Mouse (Mus musculus) kidney, postnatal 0 days (tissue): ENCODE data around the gene Vps35l. TPM values are rescaled to one million over a fixed set of nuclear protein-coding genes. Genes with fewer than 3 reads are reported as not detected.

Experiments
- ATAC-seq: fragments of 200-750 bp; cut with Nextera tagmentation; replicated peaks from 2 replicates; pipeline ENCODE4 v1.8.0; 2017; ENCODE audit warnings: low read depth, moderate number of reproducible peaks, moderate TSS enrichment, moderate library complexity; ENCODE audit not compliant: low FRiP score
- DNase-seq: peaks from one replicate; pipeline ENCODE4 v3.0.0-alpha.2; 2016; ENCODE audit warnings: low spot score
- H3K27ac ChIP-seq: fragments of 300-500 bp; sonication (generic); 2 replicates; pipeline ENCODE4 v1.5.1; 2014; ENCODE audit warnings: mild to moderate bottlenecking
- H3K27me3 ChIP-seq: fragments of 300-500 bp; sonication (generic); 2 replicates; pipeline ENCODE4 v1.6.1; 2014; ENCODE audit warnings: low read length, mixed read lengths; ENCODE audit not compliant: insufficient read depth
- H3K36me3 ChIP-seq: fragments of 300-500 bp; sonication (generic); 2 replicates; pipeline ENCODE4 v1.6.1; 2014; ENCODE audit warnings: low read length, mixed read lengths; ENCODE audit not compliant: insufficient read depth
- H3K4me1 ChIP-seq: fragments of 300-500 bp; sonication (generic); replicated peaks from 2 replicates; pipeline ENCODE4 v1.6.1; 2014; ENCODE audit warnings: antibody characterized with exemption, low read length, mixed read lengths; ENCODE audit not compliant: insufficient read depth
- H3K4me2 ChIP-seq: fragments of 300-500 bp; sonication (generic); 2 replicates; pipeline ENCODE4 v1.6.1; 2014; ENCODE audit warnings: mild to moderate bottlenecking, low read length, moderate library complexity, mixed read lengths
- H3K4me3 ChIP-seq: fragments of 300-500 bp; sonication (generic); replicated peaks from 2 replicates; pipeline ENCODE4 v1.5.1; 2014; ENCODE audit warnings: low read depth, low read length
- H3K9ac ChIP-seq: fragments of 300-500 bp; sonication (generic); 2 replicates; pipeline ENCODE4 v1.6.1; 2014; ENCODE audit warnings: low read depth, low read length
- H3K9me3 ChIP-seq: fragments of 300-500 bp; sonication (generic); replicated peaks from 2 replicates; pipeline ENCODE4 v1.6.1; 2016; ENCODE audit warnings: low read length, inconsistent platforms, mixed read lengths
- CTCF ChIP-seq: IDR thresholded peaks from 2 replicates; pipeline ENCODE4 v1.5.1; 2016; ENCODE audit warnings: antibody characterized with exemption, low read depth, mild to moderate bottlenecking, moderate library complexity
- WGBS: fragments of 180-500 bp; shearing (Covaris S2); extraction: QIAGEN DNeasy Blood & Tissue Kit; methylation state at CpG from one replicate; pipeline ENCODE4 v1.1.7; 2014; 5-methylcytosine and 5-hydroxymethylcytosine counted together
- polyA plus RNA-seq: library from polyadenylated mRNA; unstranded; fragments of >200 nt; fragmentation: Nextera tagmentation; extraction: Ambion mirVana; gene quantifications from 2 replicates; pipeline ENCODE4 v1.2.1, GENCODE M21; 2015

Vps35l gene
- polyA plus RNA-seq, 1 experiment from 2014 or later: 59.0 TPM

DNA sequence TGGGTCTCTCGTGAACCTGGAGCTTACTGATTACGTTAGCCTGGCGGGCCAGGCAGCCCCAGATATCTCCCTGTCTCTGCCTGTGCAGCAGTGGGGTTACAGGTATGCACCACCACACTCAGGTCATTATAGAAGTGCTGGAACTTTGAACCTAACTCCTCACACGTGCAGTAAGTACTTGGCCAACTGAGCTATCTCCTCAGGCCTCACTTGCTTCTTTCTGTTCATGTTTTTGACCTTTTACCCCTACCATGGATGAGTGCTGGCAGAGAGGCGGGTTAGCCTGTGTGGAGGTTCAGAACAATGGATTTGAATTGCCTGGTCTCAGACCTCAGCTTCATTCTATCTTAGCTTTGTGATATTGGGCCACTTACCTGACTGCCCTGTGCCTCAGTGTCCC, 50.3 kb downstream of the Vps35l start:
- no peaks in the 10 kb centered on the region for H3K9me3 ChIP-seq
- no peak overlapping the region for H3K27ac ChIP-seq
- peaks cover 29% of the 10 kb centered on the region for H3K36me3 ChIP-seq
- H3K4me2 ChIP-seq: no peak overlapping the region
- no peaks in the 10 kb centered on the region for H3K27me3 ChIP-seq
- no peak overlapping the region for H3K4me3 ChIP-seq
- TF ChIP-seq CTCF: no peak
- ATAC-seq (no peak), DNase-seq (no peak)
- H3K9ac ChIP-seq: no peak overlapping the region
- no peaks in the 10 kb centered on the region for H3K4me1 ChIP-seq
- 83% methylated on average over 5 of the region's 5 CpGs for WGBS

DNA sequence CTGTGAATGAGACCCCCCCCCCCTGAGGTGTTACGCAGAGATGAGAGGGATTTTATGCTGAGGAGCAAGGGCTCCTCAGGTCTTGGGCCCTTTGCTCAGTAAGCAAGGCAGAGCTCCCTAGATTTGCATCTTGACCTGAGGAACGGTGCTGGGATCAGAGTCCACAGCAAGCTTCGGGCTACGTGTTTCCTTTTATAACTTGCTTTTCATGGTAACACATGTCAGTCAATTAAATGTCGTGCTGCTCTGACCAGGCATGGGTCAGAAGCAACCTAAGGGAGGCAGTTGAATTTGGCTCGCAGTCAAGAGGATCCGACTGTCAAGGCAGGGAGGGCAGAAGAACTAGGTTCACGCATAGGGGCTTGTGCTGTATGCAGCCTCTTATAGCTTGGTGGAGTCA, 53.9 kb downstream of the Vps35l start:
- no peaks in the 10 kb centered on the region for H3K4me1 ChIP-seq
- no peaks in the 10 kb centered on the region for H3K9me3 ChIP-seq
- 0 out of 2 replicates have a peak, but pooled peaks have one; percentile 26 for ATAC-seq
- peaks cover 38% of the 10 kb centered on the region for H3K36me3 ChIP-seq
- 79% methylated on average over 8 of the region's 8 CpGs for WGBS
- H3K27me3 ChIP-seq: no peaks in the 10 kb centered on the region
- no peak overlapping the region for H3K4me2 ChIP-seq
- no peak for DNase-seq
- H3K27ac ChIP-seq: no peak overlapping the region
- H3K4me3 ChIP-seq: no peak overlapping the region
- TF ChIP-seq CTCF: no peak
- no peak overlapping the region for H3K9ac ChIP-seq

DNA sequence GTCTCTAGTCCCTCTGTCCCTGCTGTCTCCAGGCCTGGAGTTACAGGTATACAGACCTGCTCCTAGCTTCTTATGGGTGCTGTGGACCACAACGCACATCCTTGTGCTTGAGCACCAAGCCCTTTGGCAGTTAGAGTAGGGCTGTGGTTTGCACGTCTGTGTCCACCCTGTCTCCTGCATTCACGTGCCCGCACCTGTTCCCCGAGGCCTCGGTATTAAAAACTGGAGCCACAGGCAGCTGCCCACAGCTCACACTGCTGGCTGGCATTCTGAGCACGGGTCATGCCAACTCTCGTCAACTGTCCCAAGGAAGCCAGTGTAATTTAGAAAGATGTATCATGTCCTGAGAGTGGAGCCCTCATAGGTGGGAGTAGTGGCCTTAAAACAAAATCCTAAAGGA, 55.8 kb downstream of the Vps35l start:
- Histone ChIP-seq H3K4me3 (no peak overlapping the region), H3K4me2 (no peak overlapping the region), H3K9me3 (no peaks in the 10 kb centered on the region), H3K36me3 (peaks cover 38% of the 10 kb centered on the region), H3K4me1 (no peaks in the 10 kb centered on the region), H3K27ac (no peak overlapping the region), H3K27me3 (no peaks in the 10 kb centered on the region), H3K9ac (no peak overlapping the region)
- no peak for TF ChIP-seq CTCF
- ATAC-seq (no peak), DNase-seq (no peak)
- 92% methylated on average over 8 of the region's 8 CpGs for WGBS

DNA sequence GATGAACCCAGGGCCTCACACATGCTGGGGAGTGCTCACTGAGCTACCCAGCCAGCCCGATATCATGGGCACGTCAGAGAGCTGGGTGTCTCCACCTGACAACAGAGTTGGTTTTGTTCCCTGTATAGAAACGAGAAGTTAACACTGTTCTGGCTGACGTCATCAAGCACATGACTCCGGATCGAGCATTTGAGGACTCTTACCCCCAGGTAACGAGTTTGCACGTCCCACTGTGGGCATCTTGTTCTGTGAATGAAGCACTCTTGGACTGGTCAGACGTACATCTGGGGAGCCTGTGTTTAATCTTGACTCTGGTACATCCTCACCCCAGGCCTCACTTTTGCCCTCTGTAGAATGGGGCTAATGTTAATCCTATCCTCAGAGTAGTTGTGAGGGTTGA, 56.8 kb downstream of the Vps35l start:
- DNase-seq: no peak
- Histone ChIP-seq H3K27ac (no peak overlapping the region), H3K27me3 (no peaks in the 10 kb centered on the region), H3K36me3 (peaks cover 35% of the 10 kb centered on the region), H3K4me1 (no peaks in the 10 kb centered on the region), H3K9ac (no peak overlapping the region), H3K4me3 (no peak overlapping the region), H3K9me3 (no peaks in the 10 kb centered on the region), H3K4me2 (no peak overlapping the region)
- WGBS: 94% methylated on average over 9 of the region's 9 CpGs
- TF ChIP-seq CTCF: no peak
- no peak for ATAC-seq

DNA sequence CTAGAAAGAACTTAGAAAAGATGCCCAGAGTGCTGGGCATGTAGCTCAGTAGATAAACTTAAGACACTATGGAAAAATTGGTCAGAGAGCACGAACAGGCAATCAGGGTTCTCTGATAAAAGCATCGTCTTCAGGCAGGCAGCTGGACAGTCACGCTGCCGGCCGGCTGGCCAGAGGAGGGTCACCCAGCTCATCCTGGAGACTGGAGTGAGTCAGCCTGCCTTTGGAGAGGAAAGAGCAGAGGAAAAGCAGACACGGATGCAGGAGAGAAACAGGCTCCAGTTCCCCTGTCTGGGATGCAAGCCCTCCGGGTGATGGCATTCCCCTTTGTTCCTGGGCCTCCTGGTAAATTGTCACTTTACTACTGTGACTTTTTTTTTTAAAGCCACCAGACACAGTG, 57.6 kb downstream of the Vps35l start:
- H3K27ac ChIP-seq: no peak overlapping the region
- no peak for DNase-seq
- H3K27me3 ChIP-seq: no peaks in the 10 kb centered on the region
- no peak for ATAC-seq
- H3K9me3 ChIP-seq: no peaks in the 10 kb centered on the region
- WGBS: 80% methylated on average over 7 of the region's 7 CpGs
- H3K4me2 ChIP-seq: no peak overlapping the region
- peaks cover 31% of the 10 kb centered on the region for H3K36me3 ChIP-seq
- H3K4me3 ChIP-seq: no peak overlapping the region
- no peaks in the 10 kb centered on the region for H3K4me1 ChIP-seq
- H3K9ac ChIP-seq: no peak overlapping the region
- no peak for TF ChIP-seq CTCF

DNA sequence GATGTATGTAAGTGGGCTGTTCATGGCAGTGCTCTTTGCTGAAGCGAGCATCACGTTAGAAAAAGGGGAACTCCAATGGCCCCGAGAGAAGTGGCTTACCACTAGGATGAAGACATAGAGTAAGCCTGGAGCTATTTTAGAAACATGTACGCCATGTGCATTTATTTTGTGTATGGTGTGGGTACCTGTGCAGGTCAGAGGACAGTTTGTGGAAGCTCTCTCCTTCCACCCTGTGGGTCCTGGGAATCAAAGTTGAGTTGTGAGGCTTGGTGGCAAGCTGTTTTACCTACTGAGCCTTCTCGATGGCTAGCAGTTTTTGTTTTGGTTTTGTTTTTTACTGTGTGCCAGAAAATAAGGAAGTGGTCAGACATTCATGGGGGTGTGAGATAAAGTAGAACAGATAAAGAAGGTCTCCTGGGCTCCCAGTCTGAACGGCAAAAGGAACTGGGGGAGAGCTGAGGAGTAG, 58.1 kb downstream of the Vps35l start:
- H3K4me2 ChIP-seq: no peak overlapping the region
- no peak for TF ChIP-seq CTCF
- no peaks in the 10 kb centered on the region for H3K4me1 ChIP-seq
- DNase-seq (no peak), ATAC-seq (no peak)
- H3K9me3 ChIP-seq: no peaks in the 10 kb centered on the region
- no peak overlapping the region for H3K4me3 ChIP-seq
- H3K36me3 ChIP-seq: peaks cover 30% of the 10 kb centered on the region
- no peak overlapping the region for H3K27ac ChIP-seq
- H3K9ac ChIP-seq: no peak overlapping the region
- H3K27me3 ChIP-seq: no peaks in the 10 kb centered on the region
- WGBS: 78% methylated on average over 6 of the region's 6 CpGs

DNA sequence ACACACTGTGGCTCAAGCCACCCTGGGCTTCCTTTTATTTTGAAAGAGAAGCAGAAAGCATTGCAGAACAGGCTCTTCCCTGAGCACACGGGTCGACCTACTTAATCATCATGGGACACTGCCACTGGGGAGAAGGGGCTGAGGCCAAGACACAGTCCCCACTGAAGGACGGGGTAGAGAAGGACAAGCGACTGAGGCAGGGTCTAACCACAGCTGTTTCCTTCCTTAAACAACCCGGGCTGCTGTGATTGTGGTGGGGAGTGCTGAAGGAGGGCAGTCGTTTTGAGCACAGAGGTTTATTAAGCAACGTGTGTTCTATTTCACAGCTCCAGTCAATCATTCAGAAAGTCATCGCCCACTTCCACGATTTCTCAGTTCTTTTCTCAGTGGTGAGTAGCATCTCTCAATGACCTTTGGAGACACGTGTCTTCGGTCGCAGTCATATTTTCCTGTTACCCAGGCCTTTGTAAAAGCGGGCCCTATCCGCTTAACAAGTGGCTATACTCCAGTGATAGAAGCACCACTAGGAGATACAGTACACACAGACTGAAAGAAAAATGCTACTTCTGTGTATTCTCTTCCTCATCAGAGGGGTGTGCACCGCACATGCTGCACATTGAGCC, 60.2 kb downstream of the Vps35l start:
- no peak for TF ChIP-seq CTCF
- Histone ChIP-seq H3K27me3 (no peaks in the 10 kb centered on the region), H3K4me2 (no peak overlapping the region), H3K27ac (no peak overlapping the region), H3K9ac (no peak overlapping the region), H3K9me3 (no peaks in the 10 kb centered on the region), H3K4me1 (no peaks in the 10 kb centered on the region), H3K4me3 (no peak overlapping the region), H3K36me3 (peaks cover 20% of the 10 kb centered on the region; the same call in 1 of the 2 replicates)
- WGBS: 91% methylated on average over 15 of the region's 15 CpGs
- DNase-seq: no peak
- ATAC-seq: no peak
